Mouse (Mus musculus) G1E (cell line): ENCODE measurements at regions not wholly inside any gene's neighbourhood (a gene's known extent, or its start where the extent isn't known, plus 50 kb on each side); places are given as distances from the start of the nearest gene placed in this dataset.

Source experiments
- CTCF ChIP-seq: IDR thresholded peaks from 2 replicates; pipeline ENCODE4 v1.5.1; 2012; ENCODE audit warnings: low read depth, low read length, inconsistent platforms, mixed read lengths
- GATA1 ChIP-seq: IDR thresholded peaks from 2 replicates; pipeline ENCODE4 v1.6.1; 2012; ENCODE audit warnings: borderline replicate concordance, low read length, inconsistent platforms, mixed read lengths
- TAL1 ChIP-seq: conservative IDR thresholded peaks from 2 replicates; pipeline ENCODE4 v1.6.1; 2012; ENCODE audit warnings: low read depth, low read length, inconsistent platforms, mixed read lengths

- no peak for TF ChIP-seq CTCF
- TF ChIP-seq TAL1 = no peak
- no peak for TF ChIP-seq GATA1
Observed at GRCm38 (mm10) chr11:18734075-18734474, 284.7 kb downstream of the Meis1 start.
